Mouse (Mus musculus) lung, postnatal 0 days (tissue): Measurements from ENCODE around the gene Gm11437. TPM values are rescaled to one million over a fixed set of nuclear protein-coding genes. Genes with fewer than 3 reads are reported as not detected.

ENCODE experiments used
- ATAC-seq: fragments of 200-750 bp; cut with Nextera tagmentation; 2 replicates; pipeline ENCODE4 v1.8.0; 2017; ENCODE audit warnings: moderate library complexity
- DNase-seq: peaks from one replicate; pipeline ENCODE4 v3.0.0-alpha.2; 2016; ENCODE audit warnings: low spot score
- H3K27ac ChIP-seq: fragments of 300-500 bp; sonication (generic); 2 replicates; pipeline ENCODE4 v1.5.1; 2014; ENCODE audit warnings: antibody characterized with exemption, mild to moderate bottlenecking, low read length, mixed read lengths
- H3K27me3 ChIP-seq: fragments of 300-500 bp; sonication (generic); replicated peaks from 2 replicates; pipeline ENCODE4 v1.6.1; 2014; ENCODE audit warnings: low read length, mixed read lengths; ENCODE audit not compliant: insufficient read depth
- H3K36me3 ChIP-seq: fragments of 300-500 bp; sonication (generic); 2 replicates; pipeline ENCODE4 v1.6.1; 2014; ENCODE audit warnings: low read length, mixed read lengths; ENCODE audit not compliant: insufficient read depth
- H3K4me1 ChIP-seq: fragments of 300-500 bp; sonication (generic); 2 replicates; pipeline ENCODE4 v1.6.1; 2014; ENCODE audit warnings: antibody characterized with exemption, low read depth, low read length, mixed read lengths; ENCODE audit not compliant: insufficient read depth
- H3K4me2 ChIP-seq: fragments of 300-500 bp; sonication (generic); replicated peaks from 2 replicates; pipeline ENCODE4 v1.6.1; 2014; ENCODE audit warnings: low read depth, mild to moderate bottlenecking, low read length, moderate library complexity, mixed read lengths
- H3K4me3 ChIP-seq: fragments of 300-500 bp; sonication (generic); 2 replicates; pipeline ENCODE4 v1.5.1; 2014; ENCODE audit warnings: low read depth, low read length
- H3K9ac ChIP-seq: fragments of 300-500 bp; sonication (generic); replicated peaks from 2 replicates; pipeline ENCODE4 v1.6.1; 2014; ENCODE audit warnings: low read depth, mild to moderate bottlenecking
- H3K9me3 ChIP-seq: fragments of 300-500 bp; sonication (generic); 2 replicates; pipeline ENCODE4 v1.6.1; 2016; ENCODE audit warnings: low read length, mixed read lengths
- CTCF ChIP-seq: IDR thresholded peaks from 2 replicates; pipeline ENCODE4 v1.5.1; 2016; ENCODE audit warnings: antibody characterized with exemption, mild to moderate bottlenecking
- EP300 ChIP-seq: IDR thresholded peaks from 2 replicates; pipeline ENCODE4 v1.6.1; 2016; ENCODE audit warnings: antibody characterized with exemption, mild to moderate bottlenecking, control low read depth
- WGBS: fragments of 180-500 bp; shearing (Covaris S2); extraction: QIAGEN DNeasy Blood & Tissue Kit; methylation state at CpG from one replicate; pipeline ENCODE4 v1.1.7; 2014; 5-methylcytosine and 5-hydroxymethylcytosine counted together
- polyA plus RNA-seq: library from polyadenylated mRNA; unstranded; fragments of >200 nt; fragmentation: Nextera tagmentation; extraction: Ambion mirVana; gene quantifications from 2 replicates; pipeline ENCODE4 v1.2.1, GENCODE M21; 2015

Gm11437 gene
- polyA plus RNA-seq, 1 experiment from 2014 or later, result not detected

- Histone ChIP-seq H3K36me3 (peaks cover 12% of the 10 kb centered on the region; the same call in 1 of the 2 replicates), H3K4me2 (peak within 1 kb of the TSS; percentile 75), H3K4me3 (peak within 1 kb of the TSS; percentile 81), H3K9me3 (no peaks in the 10 kb centered on the region), H3K27ac (no peak within 1 kb of the TSS), H3K9ac (peak within 1 kb of the TSS; percentile 51), H3K27me3 (no peaks in the 10 kb centered on the region), H3K4me1 (no peaks in the 10 kb centered on the region; the same call in 1 of the 2 replicates)
- TF ChIP-seq CTCF (no peak), EP300 (no peak)
- DNase-seq, result peak; percentile 87
- peak; percentile 97 for ATAC-seq
- 2% methylated on average over 20 of the region's 83 CpGs for whole genome bisulfite sequencing
These were observed 38.1 kb downstream of the Gm11437 start, which contains the start of the genes Tada2a and Acaca for GRCm38 (mm10) chr11:84128943-84129798. Gene Tada2a (minus strand): TSS chr11:84129600. Gene Acaca (plus strand): TSS chr11:84129672.

GRCm38 (mm10) chr11:84127977-84128376 lies 39.3 kb downstream of the Gm11437 start:
- ATAC-seq (no peak), DNase-seq (no peak)
- TF ChIP-seq CTCF (peak; percentile 28; the same call in 1 of the 2 replicates), EP300 (no peak)

GRCm38 (mm10) chr11:84121051-84121956 lies 46.0 kb downstream of the Gm11437 start:
- ATAC-seq (peak; percentile 44; the same call in 1 of the 2 replicates), DNase-seq (no peak)
- no peak overlapping the region for H3K9ac ChIP-seq
- 53% methylated on average over 12 of the region's 12 CpGs for WGBS
- H3K36me3 ChIP-seq, result peaks cover 14% of the 10 kb centered on the region
- no peaks in the 10 kb centered on the region for H3K27me3 ChIP-seq
- no peaks in the 10 kb centered on the region for H3K9me3 ChIP-seq
- H3K4me2 ChIP-seq, result no peak overlapping the region
- H3K4me3 ChIP-seq, result no peak overlapping the region
- no peaks in the 10 kb centered on the region for H3K4me1 ChIP-seq
- peak overlapping the region; percentile 51; the same call in 1 of the 2 replicates for H3K27ac ChIP-seq
- no peak for TF ChIP-seq EP300
- TF ChIP-seq CTCF, result no peak

More at GRCm38 (mm10) chr11:84127977-84128376, 39.3 kb downstream of the Gm11437 start:
- no peak overlapping the region for H3K4me3 ChIP-seq
- no peaks in the 10 kb centered on the region for H3K9me3 ChIP-seq
- H3K27ac ChIP-seq, result no peak overlapping the region
- H3K27me3 ChIP-seq, result no peaks in the 10 kb centered on the region
- no peaks in the 10 kb centered on the region; the same call in 1 of the 2 replicates for H3K4me1 ChIP-seq
- peaks cover 12% of the 10 kb centered on the region; the same call in 1 of the 2 replicates for H3K36me3 ChIP-seq
- no peak overlapping the region for H3K4me2 ChIP-seq
- H3K9ac ChIP-seq, result no peak overlapping the region
- whole genome bisulfite sequencing, result 71% methylated on average over 4 of the region's 4 CpGs

- no peak overlapping the region for H3K9ac ChIP-seq
- H3K4me2 ChIP-seq, result no peak overlapping the region
- WGBS, result 83% methylated on average over 4 of the region's 4 CpGs
- H3K9me3 ChIP-seq, result no peaks in the 10 kb centered on the region
- H3K4me1 ChIP-seq, result no peaks in the 10 kb centered on the region
- no peak overlapping the region for H3K4me3 ChIP-seq
- TF ChIP-seq EP300 (no peak), CTCF (no peak)
- H3K27ac ChIP-seq, result no peak overlapping the region
- no peaks in the 10 kb centered on the region for H3K27me3 ChIP-seq
- no peak for DNase-seq
- ATAC-seq, result no peak
- H3K36me3 ChIP-seq, result peaks cover 2% of the 10 kb centered on the region; the same call in 1 of the 2 replicates
These were observed 49.8 kb downstream of the Gm11437 start for GRCm38 (mm10) chr11:84117431-84117830.

GRCm38 (mm10) chr11:84116221-84116620 lies 51.1 kb downstream of the Gm11437 start:
- DNase-seq (no peak), ATAC-seq (no peak)
- no peaks in the 10 kb centered on the region for H3K4me1 ChIP-seq
- WGBS, result 60% methylated on average over 2 of the region's 2 CpGs
- H3K9me3 ChIP-seq, result no peaks in the 10 kb centered on the region
- no peak overlapping the region for H3K9ac ChIP-seq
- TF ChIP-seq EP300 (no peak), CTCF (peak; percentile 52)
- no peaks in the 10 kb centered on the region for H3K27me3 ChIP-seq
- H3K4me3 ChIP-seq, result no peak overlapping the region
- no peak overlapping the region for H3K27ac ChIP-seq
- peaks cover 2% of the 10 kb centered on the region; the same call in 1 of the 2 replicates for H3K36me3 ChIP-seq
- H3K4me2 ChIP-seq, result no peak overlapping the region

GRCm38 (mm10) chr11:84115646-84116045 lies 51.6 kb downstream of the Gm11437 start:
- TF ChIP-seq CTCF (no peak), EP300 (no peak)
- 58% methylated on average over 9 of the region's 9 CpGs for WGBS
- no peaks in the 10 kb centered on the region for H3K27me3 ChIP-seq

More at GRCm38 (mm10) chr11:84115646-84116045, 51.6 kb downstream of the Gm11437 start:
- Histone ChIP-seq H3K4me3 (no peak overlapping the region), H3K4me2 (no peak overlapping the region), H3K36me3 (no peaks in the 10 kb centered on the region; the same call in 1 of the 2 replicates), H3K9me3 (no peaks in the 10 kb centered on the region), H3K27ac (no peak overlapping the region), H3K4me1 (no peaks in the 10 kb centered on the region), H3K9ac (no peak overlapping the region)
- no peak for ATAC-seq
- no peak for DNase-seq
